Mouse (Mus musculus): ENCODE data around the gene Tssk4. TPM values are rescaled to one million over a fixed set of nuclear protein-coding genes. Genes with fewer than 3 reads are reported as not detected.

Gene Tssk4
- total and polyA plus RNA-seq, 2 experiments from 2014 or later = 0.16 to 0.28 TPM

GRCm38 (mm10) chr14:55608339-55608738 is 41.6 kb upstream of the Tssk4 start:
- H3K4me3 ChIP-seq (ENCODE audit: low read depth, low read length) = no peak overlapping the region
- no peak overlapping the region for H3K4me2 ChIP-seq (ENCODE audit: low read depth, low read length, poor library complexity, severe bottlenecking)
- no peak for TF ChIP-seq CTCF (IDR thresholded peaks at IDR 0.05)
- 97% methylated on average over 6 of the region's 6 CpGs for WGBS
- no peaks in the 10 kb centered on the region for H3K27me3 ChIP-seq (ENCODE audit: insufficient read depth, low read length)
- no peak overlapping the region for H3K27ac ChIP-seq (ENCODE audit: low read depth, low read length)
- no peak for ATAC-seq (ENCODE audit: low FRiP score)
- H3K9ac ChIP-seq (replicated peaks; ENCODE audit: low read length, poor library complexity, severe bottlenecking) = no peak overlapping the region
- peaks cover 41% of the 10 kb centered on the region for H3K36me3 ChIP-seq (ENCODE audit: insufficient read depth, low read length)
- no peaks in the 10 kb centered on the region for H3K9me3 ChIP-seq (ENCODE audit: low read length)
- DNase-seq (ENCODE audit: low spot score) = no peak
- H3K4me1 ChIP-seq (ENCODE audit: insufficient read depth, low read length) = no peaks in the 10 kb centered on the region

- H3K4me2 ChIP-seq (ENCODE audit: low read depth, low read length, poor library complexity, severe bottlenecking) = no peak overlapping the region
- no peak overlapping the region for H3K4me3 ChIP-seq (ENCODE audit: low read depth, low read length)
- no peaks in the 10 kb centered on the region for H3K9me3 ChIP-seq (ENCODE audit: low read length)
- TF ChIP-seq CTCF (IDR thresholded peaks at IDR 0.05) = no peak
- peaks cover 11% of the 10 kb centered on the region for H3K36me3 ChIP-seq (ENCODE audit: insufficient read depth, low read length)
- H3K27ac ChIP-seq (ENCODE audit: low read depth, low read length) = no peak overlapping the region
- no peaks in the 10 kb centered on the region for H3K4me1 ChIP-seq (ENCODE audit: insufficient read depth, low read length)
- WGBS = 62% methylated on average over 6 of the region's 6 CpGs
- ATAC-seq (ENCODE audit: low FRiP score) (no peak), DNase-seq (ENCODE audit: low spot score) (no peak)
- no peaks in the 10 kb centered on the region for H3K27me3 ChIP-seq (ENCODE audit: insufficient read depth, low read length)
- H3K9ac ChIP-seq (replicated peaks; ENCODE audit: low read length, poor library complexity, severe bottlenecking) = no peak overlapping the region
Observed at GRCm38 (mm10) chr14:55613346-55613745, 36.6 kb upstream of the Tssk4 start.

GRCm38 (mm10) chr14:55614565-55615178 is 35.3 kb upstream of the Tssk4 start:
- no peak for ATAC-seq (ENCODE audit: low FRiP score)
- Histone ChIP-seq H3K4me1 (ENCODE audit: insufficient read depth, low read length) (no peaks in the 10 kb centered on the region), H3K9me3 (ENCODE audit: low read length) (no peaks in the 10 kb centered on the region), H3K36me3 (ENCODE audit: insufficient read depth, low read length) (0 out of 2 replicates have a peak, but pooled peaks cover 2% of the 10 kb centered on the region), H3K9ac (replicated peaks; ENCODE audit: low read length, poor library complexity, severe bottlenecking) (no peak overlapping the region), H3K27me3 (ENCODE audit: insufficient read depth, low read length) (no peaks in the 10 kb centered on the region), H3K4me2 (ENCODE audit: low read depth, low read length, poor library complexity, severe bottlenecking) (no peak overlapping the region), H3K27ac (ENCODE audit: low read depth, low read length) (no peak overlapping the region), H3K4me3 (ENCODE audit: low read depth, low read length) (no peak overlapping the region)
- no peak for TF ChIP-seq CTCF (IDR thresholded peaks at IDR 0.05)
- 89% methylated on average over 7 of the region's 7 CpGs for WGBS
- DNase-seq (ENCODE audit: low spot score) = no peak

GRCm38 (mm10) chr14:55615876-55616275 is 34.1 kb upstream of the Tssk4 start:
- no peak for TF ChIP-seq CTCF (IDR thresholded peaks at IDR 0.05)
- WGBS = 44% methylated on average over 2 of the region's 2 CpGs
- no peak for ATAC-seq (ENCODE audit: low FRiP score)

GRCm38 (mm10) chr14:55616844-55617243 is 33.1 kb upstream of the Tssk4 start:
- H3K36me3 ChIP-seq (ENCODE audit: insufficient read depth, low read length) = no peaks in the 10 kb centered on the region
- no peak for DNase-seq (ENCODE audit: low spot score)
- WGBS = 80% methylated on average over 2 of the region's 2 CpGs
- H3K4me3 ChIP-seq (ENCODE audit: low read depth, low read length) = no peak overlapping the region
- no peak for ATAC-seq (ENCODE audit: low FRiP score)
- no peaks in the 10 kb centered on the region for H3K9me3 ChIP-seq (ENCODE audit: low read length)
- H3K27me3 ChIP-seq (ENCODE audit: insufficient read depth, low read length) = no peaks in the 10 kb centered on the region
- H3K9ac ChIP-seq (replicated peaks; ENCODE audit: low read length, poor library complexity, severe bottlenecking) = no peak overlapping the region
- no peaks in the 10 kb centered on the region for H3K4me1 ChIP-seq (ENCODE audit: insufficient read depth, low read length)
- no peak overlapping the region for H3K4me2 ChIP-seq (ENCODE audit: low read depth, low read length, poor library complexity, severe bottlenecking)
- H3K27ac ChIP-seq (ENCODE audit: low read depth, low read length) = no peak overlapping the region
- no peak for TF ChIP-seq CTCF (IDR thresholded peaks at IDR 0.05)

More at GRCm38 (mm10) chr14:55615876-55616275, 34.1 kb upstream of the Tssk4 start:
- H3K27me3 ChIP-seq (ENCODE audit: insufficient read depth, low read length) = no peaks in the 10 kb centered on the region
- no peaks in the 10 kb centered on the region for H3K9me3 ChIP-seq (ENCODE audit: low read length)
- no peaks in the 10 kb centered on the region for H3K36me3 ChIP-seq (ENCODE audit: insufficient read depth, low read length)
- H3K9ac ChIP-seq (replicated peaks; ENCODE audit: low read length, poor library complexity, severe bottlenecking) = no peak overlapping the region
- H3K27ac ChIP-seq (ENCODE audit: low read depth, low read length) = no peak overlapping the region
- no peaks in the 10 kb centered on the region for H3K4me1 ChIP-seq (ENCODE audit: insufficient read depth, low read length)
- no peak for DNase-seq (ENCODE audit: low spot score)
- no peak overlapping the region for H3K4me2 ChIP-seq (ENCODE audit: low read depth, low read length, poor library complexity, severe bottlenecking)
- H3K4me3 ChIP-seq (ENCODE audit: low read depth, low read length) = no peak overlapping the region

- Histone ChIP-seq H3K36me3 (ENCODE audit: insufficient read depth, low read length) (no peaks in the 10 kb centered on the region), H3K27ac (ENCODE audit: low read depth, low read length) (no peak within 1 kb of the TSS), H3K27me3 (ENCODE audit: insufficient read depth, low read length) (no peaks in the 10 kb centered on the region), H3K9ac (replicated peaks; ENCODE audit: low read length, poor library complexity, severe bottlenecking) (no peak within 1 kb of the TSS), H3K9me3 (ENCODE audit: low read length) (no peaks in the 10 kb centered on the region), H3K4me2 (ENCODE audit: low read depth, low read length, poor library complexity, severe bottlenecking) (peak within 1 kb of the TSS; percentile 21; the same call in 1 of the 2 replicates), H3K4me3 (ENCODE audit: low read depth, low read length) (peak within 1 kb of the TSS; percentile 19; the same call in 1 of the 2 replicates), H3K4me1 (ENCODE audit: insufficient read depth, low read length) (no peaks in the 10 kb centered on the region)
- DNase-seq (ENCODE audit: low spot score) (peak; percentile 83), ATAC-seq (ENCODE audit: low FRiP score) (peak; percentile 73; the same call in 1 of the 2 replicates)
- TF ChIP-seq CTCF (IDR thresholded peaks at IDR 0.05) = no peak
- WGBS = 23% methylated on average over 21 of the region's 21 CpGs
Observed at GRCm38 (mm10) chr14:55617822-55618221, 32.2 kb upstream of the Tssk4 start, which contains the start of gene Rec8. Gene Rec8, plus strand, starts transcription at chr14:55618037.

Data from midbrain, postnatal 0 days (tissue).